ENCODE assay signal across 8 mouse cellular contexts in the genomic region with DNA sequence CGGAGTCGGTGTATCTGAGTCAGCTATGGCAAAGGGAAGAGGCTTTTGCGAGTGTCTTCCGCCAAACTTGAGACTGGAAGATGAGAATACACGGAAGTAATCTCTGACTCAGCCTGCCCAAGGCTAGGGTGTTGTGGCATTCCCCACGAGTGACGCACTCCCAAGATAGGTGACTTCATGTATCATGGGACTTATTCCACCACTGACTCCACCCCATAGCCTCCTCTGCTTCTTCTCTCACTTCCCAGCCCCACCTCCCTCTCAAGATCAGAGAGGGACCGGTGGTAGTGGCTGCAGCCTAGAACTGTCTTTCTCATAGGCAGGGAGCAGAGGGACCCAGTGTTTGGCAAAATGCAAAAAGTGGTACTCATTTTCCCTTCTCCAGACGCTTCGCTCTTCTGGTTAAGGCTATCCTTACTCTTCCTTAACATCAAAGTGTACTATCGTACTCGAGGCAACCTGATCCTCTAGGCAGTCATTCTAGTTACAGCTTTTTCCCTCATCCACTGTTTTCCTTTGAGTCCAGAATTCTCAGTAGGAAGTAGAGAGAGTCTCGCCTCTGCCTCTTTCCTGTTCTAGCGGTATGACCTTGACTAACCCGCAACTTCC. TPM values are rescaled to one million over a fixed set of nuclear protein-coding genes. Genes with fewer than 3 reads are reported as not detected.
DNase-seq lines count a peak whose midpoint lies in the region; ATAC-seq and TF ChIP-seq lines count a peak whose summit lies in the region.

No protein-coding gene starts in this region.

- peak; percentile 91 for DNase-seq in adrenal gland, postnatal 14 days
- peak; percentile 50 for DNase-seq in embryonic facial prominence, embryonic 11.5 days (ENCODE audit: low spot score)
- peak; percentile 70 for DNase-seq in gonadal fat pad, adult 2 months (ENCODE audit: low read depth)
- peak; percentile 76 to 78 for DNase-seq in left cerebral cortex, postnatal 36 days (ENCODE audit: low spot score in 2 of 2)
- DNase-seq in midbrain, embryonic 10.5 days (ENCODE audit: low spot score), result peak; percentile 35
- peak; percentile 23 for DNase-seq in right cerebral cortex, postnatal 4 days
- DNase-seq in yolk sac, embryonic 10.5 days (ENCODE audit: low spot score), result peak; percentile 84

- no peaks in the 10 kb centered on the region for H3K9me3 ChIP-seq in embryonic facial prominence, embryonic 11.5 days (replicated peaks; ENCODE audit: control insufficient read depth, low read length)
- H3K9me3 ChIP-seq in intestine, postnatal 0 days (ENCODE audit: control insufficient read depth), result no peaks in the 10 kb centered on the region
- H3K9me3 ChIP-seq in midbrain, embryonic 10.5 days (replicated peaks), result no peaks in the 10 kb centered on the region

- H3K27me3 ChIP-seq in embryonic facial prominence, embryonic 11.5 days (ENCODE audit: control insufficient read depth, insufficient read depth, low read length), result no peaks in the 10 kb centered on the region
- no peaks in the 10 kb centered on the region for H3K27me3 ChIP-seq in intestine, postnatal 0 days (replicated peaks; ENCODE audit: control insufficient read depth, insufficient read depth, low read length)
- H3K27me3 ChIP-seq in midbrain, embryonic 10.5 days (ENCODE audit: low read depth, poor library complexity, severe bottlenecking), result no peaks in the 10 kb centered on the region

- intact Hi-C loops in left cerebral cortex, postnatal 36 days (cut with DNase I), result loop anchor here (1.0 to 5.0 kb wide), 3 partner anchors 27 to 217 kb away; a partner anchor contains a TSS

- H3K4me2 ChIP-seq in embryonic facial prominence, embryonic 11.5 days (ENCODE audit: low read depth, low read length), result peak overlapping the region; percentile 59
- peak overlapping the region; percentile 80 for H3K4me2 ChIP-seq in intestine, postnatal 0 days (replicated peaks; ENCODE audit: low read depth)

- peaks cover 4% of the 10 kb centered on the region; the same call in 1 of the 2 replicates for H3K4me1 ChIP-seq in embryonic facial prominence, embryonic 11.5 days (ENCODE audit: control insufficient read depth, insufficient read depth, low read length)
- H3K4me1 ChIP-seq in intestine, postnatal 0 days (replicated peaks; ENCODE audit: control insufficient read depth, insufficient read depth, low read length), result 0 out of 2 replicates have a peak, but pooled peaks cover 7% of the 10 kb centered on the region
- H3K4me1 ChIP-seq in midbrain, embryonic 10.5 days, result peaks cover 34% of the 10 kb centered on the region

- H3K4me3 ChIP-seq in embryonic facial prominence, embryonic 11.5 days (ENCODE audit: low read depth, low read length), result peak overlapping the region; percentile 98
- H3K4me3 ChIP-seq in intestine, postnatal 0 days (ENCODE audit: low read depth, low read length), result peak overlapping the region; percentile 98
- H3K4me3 ChIP-seq in midbrain, embryonic 10.5 days, result peak overlapping the region; percentile 98

- no peak for TF ChIP-seq CTCF in intestine, postnatal 0 days (IDR thresholded peaks at IDR 0.05; ENCODE audit: low read depth)

- no peaks in the 10 kb centered on the region for H3K36me3 ChIP-seq in embryonic facial prominence, embryonic 11.5 days (replicated peaks; ENCODE audit: control insufficient read depth, insufficient read depth, low read depth, low read length)
- H3K36me3 ChIP-seq in intestine, postnatal 0 days (ENCODE audit: control insufficient read depth, insufficient read depth), result no peaks in the 10 kb centered on the region
- H3K36me3 ChIP-seq in midbrain, embryonic 10.5 days, result no peaks in the 10 kb centered on the region

- peak overlapping the region; percentile 49 for H3K27ac ChIP-seq in embryonic facial prominence, embryonic 11.5 days (replicated peaks; ENCODE audit: low read depth, low read length)
- peak overlapping the region; percentile 97 for H3K27ac ChIP-seq in intestine, postnatal 0 days (ENCODE audit: low read depth, low read length)
- H3K27ac ChIP-seq in midbrain, embryonic 10.5 days (replicated peaks), result peak overlapping the region; percentile 93

- peak overlapping the region; percentile 88 for H3K9ac ChIP-seq in embryonic facial prominence, embryonic 11.5 days (replicated peaks; ENCODE audit: low read length)
- peak overlapping the region; percentile 97 for H3K9ac ChIP-seq in intestine, postnatal 0 days (ENCODE audit: low read depth, low read length)

- WGBS in embryonic facial prominence, embryonic 11.5 days, result 6% methylated on average over 15 of the region's 15 CpGs
- 2% methylated on average over 15 of the region's 15 CpGs for WGBS in intestine, postnatal 0 days
- 11% methylated on average over 15 of the region's 15 CpGs for WGBS in midbrain, embryonic 10.5 days

- ATAC-seq in embryonic facial prominence, embryonic 11.5 days (replicated peaks; ENCODE audit: insufficient number of reproducible peaks, low FRiP score, low TSS enrichment, low read depth), result peak; percentile 36
- peak; percentile 81 for ATAC-seq in intestine, postnatal 0 days

RNA-seq across cellular contexts. Expression of a gene that starts 0.7 kb away (rescaled TPM):
- total RNA-seq in adrenal gland, postnatal 14 days (2021), result 120 and 121 TPM in 2 replicates
- 42.4 and 42.9 TPM in 2 replicates for polyA plus RNA-seq in embryonic facial prominence, embryonic 11.5 days (2014; fragmentation: Nextera tagmentation; extraction: Ambion mirVana)
- 23.5 and 25.7 TPM in 2 replicates for polyA plus RNA-seq in gonadal fat pad, adult 2 months (2012; rRNA removed)
- 64.1 and 72.3 TPM in 2 replicates for polyA plus RNA-seq in intestine, postnatal 0 days (2015; fragmentation: Nextera tagmentation; extraction: Ambion mirVana)
- total RNA-seq in left cerebral cortex, postnatal 36 days (2021), result 100 to 1,000 TPM; 271 to 278 TPM
- polyA plus RNA-seq in midbrain, embryonic 10.5 days (2016; fragmentation: Nextera tagmentation; extraction: Ambion mirVana), result 61.9 and 81.6 TPM in 2 replicates

RNA-seq across cellular contexts. Expression of a gene that starts 26.9 kb away (rescaled TPM):
- 34.8 and 39.2 TPM in 2 replicates for total RNA-seq in adrenal gland, postnatal 14 days (2021)
- 188 and 218 TPM in 2 replicates for polyA plus RNA-seq in embryonic facial prominence, embryonic 11.5 days (2014; fragmentation: Nextera tagmentation; extraction: Ambion mirVana)
- 65.3 and 109 TPM in 2 replicates for polyA plus RNA-seq in gonadal fat pad, adult 2 months (2012; rRNA removed)
- 132 and 146 TPM in 2 replicates for polyA plus RNA-seq in intestine, postnatal 0 days (2015; fragmentation: Nextera tagmentation; extraction: Ambion mirVana)
- 100 to 1,000 TPM; 109 to 116 TPM for total RNA-seq in left cerebral cortex, postnatal 36 days (2021)
- polyA plus RNA-seq in midbrain, embryonic 10.5 days (2016; fragmentation: Nextera tagmentation; extraction: Ambion mirVana), result 281 and 305 TPM in 2 replicates

RNA-seq across cellular contexts. Expression of a gene that starts 27.1 kb away (rescaled TPM):
- total RNA-seq in adrenal gland, postnatal 14 days (2021), result 75.0 and 82.4 TPM in 2 replicates
- polyA plus RNA-seq in embryonic facial prominence, embryonic 11.5 days (2014; fragmentation: Nextera tagmentation; extraction: Ambion mirVana), result 425 and 429 TPM in 2 replicates
- 22.2 and 45.8 TPM in 2 replicates for polyA plus RNA-seq in gonadal fat pad, adult 2 months (2012; rRNA removed)
- polyA plus RNA-seq in intestine, postnatal 0 days (2015; fragmentation: Nextera tagmentation; extraction: Ambion mirVana), result 228 and 239 TPM in 2 replicates
- 100 to 1,000 TPM in 1 of 2 experiments, 10 to 100 TPM in 1; 82.1 to 108 TPM for total RNA-seq in left cerebral cortex, postnatal 36 days (2021)
- 451 and 498 TPM in 2 replicates for polyA plus RNA-seq in midbrain, embryonic 10.5 days (2016; fragmentation: Nextera tagmentation; extraction: Ambion mirVana)

RNA-seq across cellular contexts. Expression of a gene that starts 39.2 kb away (rescaled TPM):
- 444 and 470 TPM in 2 replicates for total RNA-seq in adrenal gland, postnatal 14 days (2021)
- 230 and 250 TPM in 2 replicates for polyA plus RNA-seq in embryonic facial prominence, embryonic 11.5 days (2014; fragmentation: Nextera tagmentation; extraction: Ambion mirVana)
- 187 and 256 TPM in 2 replicates for polyA plus RNA-seq in gonadal fat pad, adult 2 months (2012; rRNA removed)
- 370 and 400 TPM in 2 replicates for polyA plus RNA-seq in intestine, postnatal 0 days (2015; fragmentation: Nextera tagmentation; extraction: Ambion mirVana)
- total RNA-seq in left cerebral cortex, postnatal 36 days (2021), result 10 to 100 TPM; 75.3 to 88.9 TPM
- 127 and 138 TPM in 2 replicates for polyA plus RNA-seq in midbrain, embryonic 10.5 days (2016; fragmentation: Nextera tagmentation; extraction: Ambion mirVana)

Comparison
In these comparisons a context has a peak if more than half of its experiments do, and no peak if none do; other contexts are left out.
1. Peak in every context shown above with its lines: DNase-seq, ATAC-seq, H3K4me3 ChIP-seq and H3K27ac ChIP-seq.
2. DNase-seq: peak in every context shown above with its lines; median percentile 91 in adrenal gland, postnatal 14 days; 84 in yolk sac, embryonic 10.5 days; 77 in left cerebral cortex, postnatal 36 days; 70 in gonadal fat pad, adult 2 months; 50 in embryonic facial prominence, embryonic 11.5 days; 35 in midbrain, embryonic 10.5 days; 23 in right cerebral cortex, postnatal 4 days.